Mouse (Mus musculus) brain, embryonic 14.5 days (tissue): ENCODE results near the gene Usp7.

Source experiments
- CTCF ChIP-seq: fragments of 200-500 bp; IDR thresholded peaks from 2 replicates; pipeline ENCODE4 v1.5.1; 2012; ENCODE audit warnings: inconsistent platforms, mild to moderate bottlenecking, moderate library complexity, borderline replicate concordance; ENCODE audit not compliant: insufficient read depth, insufficient read length; ENCODE audit errors: extremely low read depth
- POLR2A ChIP-seq: fragments of 200-500 bp; IDR thresholded peaks from 2 replicates; pipeline ENCODE4 v1.6.1; 2012; ENCODE audit warnings: mild to moderate bottlenecking, inconsistent platforms, borderline replicate concordance; ENCODE audit not compliant: poor library complexity, insufficient read depth, insufficient read length, severe bottlenecking; ENCODE audit errors: extremely low read depth

- TF ChIP-seq POLR2A (no peak), CTCF (no peak)
Observed at GRCm38 (mm10) chr16:8715513-8716080, 76.5 kb downstream of the Usp7 start.
